Mouse (Mus musculus) midbrain, embryonic 15.5 days (tissue): ENCODE data around the gene Ccdc71l. TPM values are rescaled to one million over a fixed set of nuclear protein-coding genes. Genes with fewer than 3 reads are reported as not detected.

Experiments
- ATAC-seq: fragments of 200-750 bp; cut with Nextera tagmentation; replicated peaks from 2 replicates; pipeline ENCODE4 v1.8.0; 2017; ENCODE audit warnings: moderate TSS enrichment
- H3K27ac ChIP-seq: fragments of 300-500 bp; sonication (generic); 2 replicates; pipeline ENCODE4 v1.5.1; 2015; ENCODE audit warnings: mild to moderate bottlenecking, inconsistent platforms
- H3K27me3 ChIP-seq: fragments of 300-500 bp; sonication (generic); replicated peaks from 2 replicates; pipeline ENCODE4 v1.6.1; 2015; ENCODE audit warnings: inconsistent platforms
- H3K36me3 ChIP-seq: fragments of 300-500 bp; sonication (generic); replicated peaks from 2 replicates; pipeline ENCODE4 v1.6.1; 2015; ENCODE audit warnings: inconsistent platforms
- H3K4me1 ChIP-seq: fragments of 300-500 bp; sonication (generic); 2 replicates; pipeline ENCODE4 v1.6.1; 2015; ENCODE audit warnings: inconsistent platforms
- H3K4me2 ChIP-seq: fragments of 300-500 bp; sonication (generic); 2 replicates; pipeline ENCODE4 v1.6.1; 2015; ENCODE audit warnings: inconsistent platforms, mild to moderate bottlenecking, moderate library complexity
- H3K4me3 ChIP-seq: fragments of 300-500 bp; sonication (generic); 2 replicates; pipeline ENCODE4 v1.5.1; 2015; ENCODE audit warnings: mild to moderate bottlenecking, inconsistent platforms
- H3K9ac ChIP-seq: fragments of 300-500 bp; sonication (generic); 2 replicates; pipeline ENCODE4 v1.6.1; 2015; ENCODE audit warnings: mild to moderate bottlenecking, inconsistent platforms
- H3K9me3 ChIP-seq: fragments of 300-500 bp; sonication (generic); 2 replicates; pipeline ENCODE4 v1.6.1; 2016; ENCODE audit warnings: inconsistent platforms
- WGBS: fragments of 180-500 bp; shearing (Covaris S2); methylation state at CpG from one replicate; pipeline ENCODE4 v1.1.7; 2015; ENCODE audit warnings: mixed read lengths; 5-methylcytosine and 5-hydroxymethylcytosine counted together
- polyA plus RNA-seq: library from polyadenylated mRNA; unstranded; fragments of >200 nt; fragmentation: Nextera tagmentation; extraction: Ambion mirVana; gene quantifications from 2 replicates; pipeline ENCODE4 v1.2.1, GENCODE M21; 2015

Gene Ccdc71l
- 5.0 TPM in 2 replicates for polyA plus RNA-seq

DNA sequence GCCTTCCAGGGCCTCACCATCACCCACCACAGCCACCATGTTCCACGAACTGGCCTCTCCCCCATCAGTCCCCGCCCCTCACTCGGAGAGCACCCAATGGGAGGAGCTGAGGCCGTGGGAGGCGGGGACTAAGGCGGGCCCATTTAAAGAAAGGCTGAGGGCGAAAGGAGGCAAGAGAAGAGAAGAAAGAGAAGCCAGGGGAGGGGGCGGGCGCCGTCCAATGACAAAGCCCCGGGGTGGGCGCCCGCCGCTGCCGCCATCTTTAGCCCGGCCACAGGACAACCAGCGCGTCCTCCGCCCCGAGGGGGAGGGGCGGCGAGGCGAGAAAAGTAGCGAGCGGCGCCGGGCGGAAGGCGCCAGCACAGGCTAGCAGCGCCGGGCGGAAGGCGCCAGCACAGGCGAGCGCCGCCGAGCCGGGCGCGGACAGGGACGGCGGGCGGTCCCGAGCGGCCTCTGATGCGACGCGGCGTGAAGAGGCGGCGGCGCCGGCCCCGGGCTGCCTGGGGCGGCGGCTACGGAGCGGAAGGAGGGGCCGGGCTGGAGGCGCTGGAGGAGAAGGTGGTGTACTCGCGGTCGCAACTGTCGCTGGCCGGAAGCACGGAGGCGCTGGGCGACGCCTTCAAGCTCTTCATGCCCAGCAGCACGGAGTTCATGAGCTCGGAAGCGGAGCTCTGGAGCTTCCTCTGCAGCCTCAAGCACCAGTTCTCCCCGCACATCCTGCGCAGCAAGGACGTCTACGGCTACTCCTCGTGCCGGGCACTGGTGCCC, at the start of gene Ccdc71l:
Ccdc71l (plus strand) TSS at position 177 of the 768 bp plus-strand sequence.
- peak within 1 kb of the TSS; percentile 91 for H3K4me3 ChIP-seq
- H3K9me3 ChIP-seq, result no peaks in the 10 kb centered on the region
- H3K27me3 ChIP-seq, result no peaks in the 10 kb centered on the region
- peak within 1 kb of the TSS; percentile 88 for H3K9ac ChIP-seq
- WGBS, result under 1% methylated on average over 74 of the region's 78 CpGs
- no peaks in the 10 kb centered on the region for H3K36me3 ChIP-seq
- peak; percentile 93 for ATAC-seq
- H3K27ac ChIP-seq, result peak within 1 kb of the TSS; percentile 91
- H3K4me2 ChIP-seq, result peak within 1 kb of the TSS; percentile 69
- peaks cover 20% of the 10 kb centered on the region for H3K4me1 ChIP-seq

DNA sequence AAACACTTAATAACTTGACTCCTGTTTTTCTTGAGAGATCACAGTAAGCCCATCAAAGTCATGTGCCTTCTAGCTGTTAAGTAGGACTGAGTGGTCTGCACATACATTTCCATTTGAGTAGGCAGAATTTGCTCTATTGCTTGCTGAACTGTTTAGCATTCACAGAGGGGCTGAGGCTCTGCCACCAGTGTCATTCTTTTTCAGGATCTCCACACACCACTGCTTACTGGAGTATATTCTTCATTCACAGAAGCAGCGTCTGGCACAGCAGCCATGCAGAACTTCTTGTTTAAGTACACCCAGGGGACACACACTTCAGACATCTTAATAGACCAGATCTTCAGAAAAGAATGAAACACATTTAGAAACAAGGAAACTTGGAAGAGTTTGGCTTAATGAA, 39.4 kb upstream of the Ccdc71l start:
- WGBS, result 21% methylated on average over 1 of the region's 1 CpGs
- Histone ChIP-seq H3K27ac (no peak overlapping the region), H3K36me3 (no peaks in the 10 kb centered on the region), H3K4me1 (no peaks in the 10 kb centered on the region), H3K9ac (no peak overlapping the region), H3K27me3 (no peaks in the 10 kb centered on the region), H3K4me2 (no peak overlapping the region), H3K9me3 (no peaks in the 10 kb centered on the region), H3K4me3 (no peak overlapping the region)
- ATAC-seq, result no peak

GRCm38 (mm10) chr12:32343487-32343886, 35.0 kb upstream of the Ccdc71l start:
- WGBS, result 81% methylated on average over 1 of the region's 1 CpGs
- Histone ChIP-seq H3K27me3 (no peaks in the 10 kb centered on the region), H3K4me2 (no peak overlapping the region), H3K9me3 (no peaks in the 10 kb centered on the region), H3K4me1 (no peaks in the 10 kb centered on the region), H3K36me3 (no peaks in the 10 kb centered on the region), H3K27ac (no peak overlapping the region), H3K4me3 (no peak overlapping the region), H3K9ac (no peak overlapping the region)
- ATAC-seq, result no peak

- no peaks in the 10 kb centered on the region for H3K27me3 ChIP-seq
- no peaks in the 10 kb centered on the region for H3K9me3 ChIP-seq
- H3K27ac ChIP-seq, result no peak overlapping the region
- no peak overlapping the region for H3K9ac ChIP-seq
- 80% methylated on average over 4 of the region's 4 CpGs for WGBS
- no peaks in the 10 kb centered on the region for H3K4me1 ChIP-seq
- no peak overlapping the region for H3K4me2 ChIP-seq
- no peaks in the 10 kb centered on the region for H3K36me3 ChIP-seq
- no peak for ATAC-seq
- H3K4me3 ChIP-seq, result no peak overlapping the region
These were observed 32.4 kb upstream of the Ccdc71l start for GRCm38 (mm10) chr12:32346121-32346520.

DNA sequence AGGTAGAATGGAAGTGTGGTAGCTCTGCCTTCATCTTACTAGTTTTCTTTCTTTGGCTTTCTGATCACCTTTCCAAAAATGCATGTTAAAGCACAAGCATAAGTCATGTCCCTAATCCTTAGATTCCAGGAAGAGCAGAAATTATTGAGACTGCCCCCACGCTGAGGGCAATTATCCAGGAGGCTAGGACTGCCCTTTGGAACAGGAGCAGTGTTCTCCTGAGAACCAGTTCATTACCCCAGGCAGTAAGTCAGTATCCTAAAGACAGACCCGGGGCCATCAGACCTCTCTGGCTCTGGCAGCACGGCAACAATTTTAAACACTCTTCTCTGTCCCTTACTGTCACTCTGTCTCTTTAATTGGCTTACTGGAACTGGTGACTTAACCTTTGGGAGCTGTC, 30.0 kb upstream of the Ccdc71l start:
- no peak for ATAC-seq
- Histone ChIP-seq H3K4me1 (no peaks in the 10 kb centered on the region), H3K4me3 (no peak overlapping the region), H3K9me3 (no peaks in the 10 kb centered on the region), H3K27ac (no peak overlapping the region), H3K27me3 (no peaks in the 10 kb centered on the region), H3K4me2 (no peak overlapping the region), H3K36me3 (no peaks in the 10 kb centered on the region), H3K9ac (no peak overlapping the region)
- WGBS, result 73% methylated on average over 3 of the region's 3 CpGs

GRCm38 (mm10) chr12:32351874-32352273, 26.6 kb upstream of the Ccdc71l start:
- no peak overlapping the region for H3K9ac ChIP-seq
- 100% methylated on average over 1 of the region's 1 CpGs for whole genome bisulfite sequencing
- no peaks in the 10 kb centered on the region for H3K36me3 ChIP-seq
- H3K9me3 ChIP-seq, result no peaks in the 10 kb centered on the region
- no peak overlapping the region for H3K27ac ChIP-seq
- ATAC-seq, result no peak
- no peaks in the 10 kb centered on the region for H3K27me3 ChIP-seq
- H3K4me1 ChIP-seq, result no peaks in the 10 kb centered on the region
- no peak overlapping the region for H3K4me2 ChIP-seq
- no peak overlapping the region for H3K4me3 ChIP-seq

- H3K4me3 ChIP-seq, result peak overlapping the region; percentile 91
- H3K4me2 ChIP-seq, result peak overlapping the region; percentile 69
- under 1% methylated on average over 56 of the region's 67 CpGs for WGBS
- H3K27me3 ChIP-seq, result no peaks in the 10 kb centered on the region
- peak; percentile 86 for ATAC-seq
- no peaks in the 10 kb centered on the region for H3K9me3 ChIP-seq
- peaks cover 20% of the 10 kb centered on the region for H3K4me1 ChIP-seq
- H3K9ac ChIP-seq, result peak overlapping the region; percentile 88
- H3K36me3 ChIP-seq, result no peaks in the 10 kb centered on the region
- H3K27ac ChIP-seq, result peak overlapping the region; percentile 91
These were observed 807 bp downstream of the Ccdc71l start for GRCm38 (mm10) chr12:32379296-32379725.

GRCm38 (mm10) chr12:32379731-32380130, 1.2 kb downstream of the Ccdc71l start:
- WGBS, result 4% methylated on average over 28 of the region's 28 CpGs
- Histone ChIP-seq H3K27ac (peak overlapping the region; percentile 91), H3K9me3 (no peaks in the 10 kb centered on the region), H3K27me3 (no peaks in the 10 kb centered on the region), H3K4me2 (peak overlapping the region; percentile 69), H3K9ac (peak overlapping the region; percentile 88), H3K4me3 (peak overlapping the region; percentile 91), H3K36me3 (no peaks in the 10 kb centered on the region), H3K4me1 (peaks cover 20% of the 10 kb centered on the region)
- no peak for ATAC-seq

DNA sequence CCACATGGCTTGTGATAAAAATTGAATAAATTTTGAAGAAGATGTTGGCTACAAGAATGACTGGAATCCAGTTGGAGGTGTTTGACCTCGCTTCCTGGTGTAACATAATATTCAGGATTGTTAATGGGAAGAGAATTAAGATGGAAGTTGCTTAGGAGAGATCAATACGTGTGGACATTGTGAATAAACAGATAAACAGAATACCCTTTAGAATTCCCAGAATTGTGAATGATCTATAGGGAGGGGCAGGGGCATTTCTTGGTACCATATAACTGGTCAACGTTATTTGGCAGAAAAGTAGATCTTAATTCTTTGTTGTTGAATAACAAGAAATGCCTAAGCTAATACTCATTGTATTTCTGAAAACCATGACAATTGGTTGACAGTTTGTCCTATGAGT, 2.0 kb downstream of the Ccdc71l start:
- H3K36me3 ChIP-seq, result no peaks in the 10 kb centered on the region
- 57% methylated on average over 3 of the region's 3 CpGs for whole genome bisulfite sequencing
- peaks cover 20% of the 10 kb centered on the region for H3K4me1 ChIP-seq
- H3K9me3 ChIP-seq, result no peaks in the 10 kb centered on the region
- no peak overlapping the region for H3K9ac ChIP-seq
- ATAC-seq, result no peak
- peak overlapping the region; percentile 69 for H3K4me2 ChIP-seq
- H3K4me3 ChIP-seq, result peak overlapping the region; percentile 91
- no peaks in the 10 kb centered on the region for H3K27me3 ChIP-seq
- H3K27ac ChIP-seq, result no peak overlapping the region

GRCm38 (mm10) chr12:32381011-32381410, 2.5 kb downstream of the Ccdc71l start:
- no peaks in the 10 kb centered on the region for H3K27me3 ChIP-seq
- no peak overlapping the region for H3K27ac ChIP-seq
- peak overlapping the region; percentile 69 for H3K4me2 ChIP-seq
- peaks cover 20% of the 10 kb centered on the region for H3K4me1 ChIP-seq
- no peak for ATAC-seq
- H3K9ac ChIP-seq, result no peak overlapping the region
- no peaks in the 10 kb centered on the region for H3K9me3 ChIP-seq
- 97% methylated on average over 2 of the region's 2 CpGs for WGBS
- H3K4me3 ChIP-seq, result peak overlapping the region; percentile 91
- no peaks in the 10 kb centered on the region for H3K36me3 ChIP-seq

GRCm38 (mm10) chr12:32419537-32419936, 41.0 kb downstream of the Ccdc71l start:
- Histone ChIP-seq H3K27me3 (no peaks in the 10 kb centered on the region), H3K4me3 (no peak overlapping the region), H3K9me3 (no peaks in the 10 kb centered on the region), H3K36me3 (no peaks in the 10 kb centered on the region), H3K9ac (no peak overlapping the region), H3K4me2 (no peak overlapping the region), H3K27ac (no peak overlapping the region), H3K4me1 (no peaks in the 10 kb centered on the region)
- WGBS, result 91% methylated on average over 1 of the region's 1 CpGs
- ATAC-seq, result no peak

DNA sequence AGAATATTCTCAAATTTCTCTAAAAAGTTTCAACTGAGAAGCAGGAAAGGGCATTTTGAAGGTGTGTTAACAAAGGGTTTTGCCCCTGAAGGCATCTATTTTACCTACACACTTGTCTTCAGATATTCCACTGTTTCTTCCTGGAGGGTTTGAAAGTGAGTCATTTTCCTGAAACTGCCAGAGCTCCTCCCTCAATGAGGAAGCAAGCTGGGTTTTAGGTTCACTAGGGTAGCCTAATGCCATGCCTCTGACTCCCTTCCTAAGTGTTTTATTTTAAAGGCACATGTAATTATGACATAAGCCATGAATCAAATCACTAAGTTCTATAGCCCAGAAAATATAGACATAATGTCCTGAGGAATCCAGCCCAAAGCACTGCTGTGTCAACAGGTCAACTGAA, 49.3 kb downstream of the Ccdc71l start:
- no peaks in the 10 kb centered on the region for H3K36me3 ChIP-seq
- no peak overlapping the region for H3K27ac ChIP-seq
- no peak overlapping the region for H3K4me3 ChIP-seq
- H3K9me3 ChIP-seq, result no peaks in the 10 kb centered on the region
- ATAC-seq, result no peak
- H3K9ac ChIP-seq, result no peak overlapping the region
- H3K4me1 ChIP-seq, result no peaks in the 10 kb centered on the region
- H3K27me3 ChIP-seq, result no peaks in the 10 kb centered on the region
- no peak overlapping the region for H3K4me2 ChIP-seq

DNA sequence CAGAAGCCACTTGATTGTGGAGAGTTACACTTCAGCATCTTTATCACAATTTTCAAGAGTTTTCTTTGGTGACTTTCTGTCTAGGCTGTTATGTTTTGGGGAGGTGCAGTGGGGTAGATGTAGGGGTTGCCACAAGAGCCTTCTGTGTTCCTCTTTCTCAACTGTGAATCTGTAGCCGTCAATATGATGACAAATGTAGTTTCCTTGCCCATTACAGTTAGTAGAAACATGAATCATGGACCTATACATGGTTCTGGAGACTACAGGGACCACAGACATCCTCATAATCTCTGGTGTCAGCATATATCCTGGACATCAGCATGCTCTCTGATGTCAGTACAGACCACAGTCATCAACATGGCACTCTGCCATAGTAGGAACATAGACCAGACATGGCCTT, 52.5 kb downstream of the Ccdc71l start:
- Histone ChIP-seq H3K4me3 (no peak overlapping the region), H3K9ac (no peak overlapping the region), H3K27ac (no peak overlapping the region), H3K9me3 (no peaks in the 10 kb centered on the region), H3K36me3 (no peaks in the 10 kb centered on the region), H3K27me3 (no peaks in the 10 kb centered on the region), H3K4me2 (no peak overlapping the region), H3K4me1 (no peaks in the 10 kb centered on the region)
- 71% methylated on average over 1 of the region's 1 CpGs for WGBS
- no peak for ATAC-seq
